Mouse (Mus musculus) forebrain, embryonic 15.5 days (tissue): ENCODE data around the gene Gm10944. TPM values are rescaled to one million over a fixed set of nuclear protein-coding genes. Genes with fewer than 3 reads are reported as not detected.

Source experiments
- ATAC-seq: fragments of 200-750 bp; cut with Nextera tagmentation; replicated peaks from 2 replicates; pipeline ENCODE4 v1.8.0; 2017; ENCODE audit warnings: mild to moderate bottlenecking, moderate TSS enrichment, moderate library complexity
- H3K27ac ChIP-seq: fragments of 300-500 bp; sonication (generic); replicated peaks from 2 replicates; pipeline ENCODE4 v1.5.1; 2015; ENCODE audit warnings: mild to moderate bottlenecking, inconsistent platforms
- H3K27me3 ChIP-seq: fragments of 300-500 bp; sonication (generic); 2 replicates; pipeline ENCODE4 v1.6.1; 2015; ENCODE audit warnings: inconsistent platforms
- H3K36me3 ChIP-seq: fragments of 300-500 bp; sonication (generic); 2 replicates; pipeline ENCODE4 v1.6.1; 2015; ENCODE audit warnings: mild to moderate bottlenecking, inconsistent platforms
- H3K4me1 ChIP-seq: fragments of 300-500 bp; sonication (generic); 2 replicates; pipeline ENCODE4 v1.6.1; 2015; ENCODE audit warnings: inconsistent platforms
- H3K4me2 ChIP-seq: fragments of 300-500 bp; sonication (generic); replicated peaks from 2 replicates; pipeline ENCODE4 v1.6.1; 2015; ENCODE audit warnings: mild to moderate bottlenecking, inconsistent platforms
- H3K4me3 ChIP-seq: fragments of 300-500 bp; sonication (generic); 2 replicates; pipeline ENCODE4 v1.5.1; 2015; ENCODE audit warnings: mild to moderate bottlenecking, inconsistent platforms
- H3K9ac ChIP-seq: fragments of 300-500 bp; sonication (generic); replicated peaks from 2 replicates; pipeline ENCODE4 v1.6.1; 2015; ENCODE audit warnings: mild to moderate bottlenecking, inconsistent platforms
- H3K9me3 ChIP-seq: fragments of 300-500 bp; sonication (generic); 2 replicates; pipeline ENCODE4 v1.6.1; 2016; ENCODE audit warnings: inconsistent platforms
- WGBS: fragments of 180-500 bp; shearing (Covaris S2); methylation state at CpG from one replicate; pipeline ENCODE4 v1.1.7; 2015; ENCODE audit warnings: mixed read lengths; 5-methylcytosine and 5-hydroxymethylcytosine counted together
- polyA plus RNA-seq: library from polyadenylated mRNA; unstranded; fragments of >200 nt; fragmentation: Nextera tagmentation; extraction: Ambion mirVana; gene quantifications from 2 replicates; pipeline ENCODE4 v1.2.1, GENCODE M21; 2015

The Gm10944 gene
- polyA plus RNA-seq, 1 experiment from 2014 or later = not detected

DNA sequence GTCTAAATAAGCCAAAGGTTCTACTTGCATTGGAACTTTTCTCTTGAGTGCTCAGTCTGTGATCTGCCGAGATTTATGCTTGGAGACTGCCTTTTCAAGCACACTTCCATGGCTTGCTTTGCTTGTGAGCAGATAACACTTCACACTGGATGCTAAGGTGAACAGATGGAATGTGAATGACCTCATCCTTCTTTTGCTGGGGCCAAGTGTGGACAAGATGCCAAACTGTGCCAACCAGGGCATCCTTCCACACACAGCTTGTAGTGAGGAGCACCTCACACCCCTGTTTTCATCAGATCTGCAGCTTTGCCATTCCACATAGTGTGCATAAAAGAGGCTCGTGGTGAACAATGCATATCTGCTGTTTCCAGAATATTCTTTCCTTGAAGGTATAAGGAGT, 29.7 kb downstream of the Gm10944 start:
- Histone ChIP-seq H3K4me3 (no peak overlapping the region), H3K27ac (no peak overlapping the region), H3K9ac (no peak overlapping the region), H3K36me3 (no peaks in the 10 kb centered on the region), H3K4me1 (no peaks in the 10 kb centered on the region), H3K9me3 (no peaks in the 10 kb centered on the region), H3K27me3 (no peaks in the 10 kb centered on the region), H3K4me2 (no peak overlapping the region)
- WGBS = 52% methylated on average over 2 of the region's 2 CpGs
- ATAC-seq = peak; percentile 51; the same call in 1 of the 2 replicates

DNA sequence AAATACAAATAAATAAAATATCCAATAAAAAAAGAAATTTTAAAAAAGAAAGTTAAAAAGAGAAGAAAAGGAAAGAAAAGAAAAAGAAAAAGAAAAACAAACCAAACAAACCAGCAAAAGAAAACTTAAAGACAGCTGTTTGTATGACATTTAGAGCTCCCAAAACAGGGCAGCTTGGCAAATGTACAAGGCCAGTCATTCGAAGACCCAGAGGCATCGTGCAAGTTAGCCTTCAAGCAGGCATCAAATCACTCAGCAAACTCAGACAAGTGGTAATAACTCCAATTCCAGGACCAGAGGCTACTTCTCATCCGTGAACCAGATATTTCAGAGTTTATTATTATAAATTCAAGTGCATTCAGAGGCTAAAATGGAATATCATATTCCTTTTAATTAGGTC, 45.4 kb downstream of the Gm10944 start:
- H3K36me3 ChIP-seq = no peaks in the 10 kb centered on the region
- H3K4me1 ChIP-seq = no peaks in the 10 kb centered on the region
- no peaks in the 10 kb centered on the region for H3K9me3 ChIP-seq
- 84% methylated on average over 3 of the region's 3 CpGs for WGBS
- no peak overlapping the region for H3K27ac ChIP-seq
- no peak overlapping the region for H3K4me2 ChIP-seq
- no peak overlapping the region for H3K9ac ChIP-seq
- ATAC-seq = no peak
- H3K27me3 ChIP-seq = no peaks in the 10 kb centered on the region
- no peak overlapping the region for H3K4me3 ChIP-seq

Other genes starting within 250 kb of the Gm10944 start
- 0.10 and 0.22 TPM in 2 replicates for gene Adgb, start 209.0 kb upstream of the Gm10944 start, polyA plus RNA-seq
- gene Rab32, start 123.1 kb upstream of the Gm10944 start, polyA plus RNA-seq = 3.8 and 3.9 TPM in 2 replicates